Mouse (Mus musculus): Measurements from ENCODE around the gene Dhx34. TPM values are rescaled to one million over a fixed set of nuclear protein-coding genes. Genes with fewer than 3 reads are reported as not detected.

Gene Dhx34
- polyA plus RNA-seq, 1 experiment from 2014 or later = 16.4 TPM

GRCm38 (mm10) chr7:16240281-16240977 lies 18.6 kb upstream of the Dhx34 start:
- Histone ChIP-seq H3K4me1 (replicated peaks; ENCODE audit: control insufficient read depth, insufficient read depth, low read length) (no peaks in the 10 kb centered on the region), H3K4me2 (ENCODE audit: low read depth, low read length, severe bottlenecking) (no peak overlapping the region), H3K4me3 (ENCODE audit: low read depth, low read length) (no peak overlapping the region), H3K27ac (ENCODE audit: low read depth, low read length) (no peak overlapping the region), H3K36me3 (ENCODE audit: control insufficient read depth, insufficient read depth, low read length) (no peaks in the 10 kb centered on the region), H3K9ac (ENCODE audit: low read length) (no peak overlapping the region), H3K9me3 (ENCODE audit: control insufficient read depth, low read length) (no peaks in the 10 kb centered on the region), H3K27me3 (ENCODE audit: control insufficient read depth, insufficient read depth, low read length) (no peaks in the 10 kb centered on the region)
- DNase-seq (ENCODE audit: low spot score) = no peak
- ATAC-seq (replicated peaks; ENCODE audit: low FRiP score) = no peak
- WGBS = 81% methylated on average over 7 of the region's 7 CpGs

GRCm38 (mm10) chr7:16239554-16239997 lies 17.7 kb upstream of the Dhx34 start:
- Histone ChIP-seq H3K4me3 (ENCODE audit: low read depth, low read length) (no peak overlapping the region), H3K27ac (ENCODE audit: low read depth, low read length) (no peak overlapping the region), H3K27me3 (ENCODE audit: control insufficient read depth, insufficient read depth, low read length) (no peaks in the 10 kb centered on the region), H3K9me3 (ENCODE audit: control insufficient read depth, low read length) (no peaks in the 10 kb centered on the region), H3K4me2 (ENCODE audit: low read depth, low read length, severe bottlenecking) (no peak overlapping the region), H3K36me3 (ENCODE audit: control insufficient read depth, insufficient read depth, low read length) (no peaks in the 10 kb centered on the region), H3K9ac (ENCODE audit: low read length) (no peak overlapping the region), H3K4me1 (replicated peaks; ENCODE audit: control insufficient read depth, insufficient read depth, low read length) (no peaks in the 10 kb centered on the region)
- DNase-seq (ENCODE audit: low spot score) (no peak), ATAC-seq (replicated peaks; ENCODE audit: low FRiP score) (no peak)
- 83% methylated on average over 9 of the region's 9 CpGs for WGBS

GRCm38 (mm10) chr7:16229869-16230268 lies 8.0 kb upstream of the Dhx34 start:
- no peaks in the 10 kb centered on the region for H3K4me1 ChIP-seq (replicated peaks; ENCODE audit: control insufficient read depth, insufficient read depth, low read length)
- no peaks in the 10 kb centered on the region; the same call in 1 of the 2 replicates for H3K9me3 ChIP-seq (ENCODE audit: control insufficient read depth, low read length)
- H3K9ac ChIP-seq (ENCODE audit: low read length) = no peak overlapping the region
- H3K27me3 ChIP-seq (ENCODE audit: control insufficient read depth, insufficient read depth, low read length) = no peaks in the 10 kb centered on the region
- DNase-seq (ENCODE audit: low spot score) = no peak
- 62% methylated on average over 5 of the region's 5 CpGs for WGBS
- H3K36me3 ChIP-seq (ENCODE audit: control insufficient read depth, insufficient read depth, low read length) = no peaks in the 10 kb centered on the region
- no peak for ATAC-seq (replicated peaks; ENCODE audit: low FRiP score)
- no peak overlapping the region for H3K27ac ChIP-seq (ENCODE audit: low read depth, low read length)
- no peak overlapping the region for H3K4me2 ChIP-seq (ENCODE audit: low read depth, low read length, severe bottlenecking)
- H3K4me3 ChIP-seq (ENCODE audit: low read depth, low read length) = no peak overlapping the region

- H3K27ac ChIP-seq (ENCODE audit: low read depth, low read length) = no peak overlapping the region
- 91% methylated on average over 9 of the region's 9 CpGs for WGBS
- no peak overlapping the region for H3K4me3 ChIP-seq (ENCODE audit: low read depth, low read length)
- peaks cover 6% of the 10 kb centered on the region; the same call in 1 of the 2 replicates for H3K36me3 ChIP-seq (ENCODE audit: control insufficient read depth, insufficient read depth, low read length)
- DNase-seq (ENCODE audit: low spot score) (no peak), ATAC-seq (replicated peaks; ENCODE audit: low FRiP score) (no peak)
- no peak overlapping the region for H3K9ac ChIP-seq (ENCODE audit: low read length)
- no peaks in the 10 kb centered on the region for H3K4me1 ChIP-seq (replicated peaks; ENCODE audit: control insufficient read depth, insufficient read depth, low read length)
- no peak overlapping the region for H3K4me2 ChIP-seq (ENCODE audit: low read depth, low read length, severe bottlenecking)
- no peaks in the 10 kb centered on the region for H3K27me3 ChIP-seq (ENCODE audit: control insufficient read depth, insufficient read depth, low read length)
- no peaks in the 10 kb centered on the region for H3K9me3 ChIP-seq (ENCODE audit: control insufficient read depth, low read length)
Measured at GRCm38 (mm10) chr7:16213986-16214385, 7.9 kb downstream of the Dhx34 start.

- no peak overlapping the region for H3K4me3 ChIP-seq (ENCODE audit: low read depth, low read length)
- WGBS = 95% methylated on average over 6 of the region's 6 CpGs
- no peaks in the 10 kb centered on the region for H3K4me1 ChIP-seq (replicated peaks; ENCODE audit: control insufficient read depth, insufficient read depth, low read length)
- no peak overlapping the region for H3K27ac ChIP-seq (ENCODE audit: low read depth, low read length)
- no peaks in the 10 kb centered on the region for H3K27me3 ChIP-seq (ENCODE audit: control insufficient read depth, insufficient read depth, low read length)
- ATAC-seq (replicated peaks; ENCODE audit: low FRiP score) = no peak
- H3K4me2 ChIP-seq (ENCODE audit: low read depth, low read length, severe bottlenecking) = no peak overlapping the region
- no peak overlapping the region for H3K9ac ChIP-seq (ENCODE audit: low read length)
- no peaks in the 10 kb centered on the region for H3K9me3 ChIP-seq (ENCODE audit: control insufficient read depth, low read length)
- peaks cover 8% of the 10 kb centered on the region; the same call in 1 of the 2 replicates for H3K36me3 ChIP-seq (ENCODE audit: control insufficient read depth, insufficient read depth, low read length)
- no peak for DNase-seq (ENCODE audit: low spot score)
Measured at GRCm38 (mm10) chr7:16213196-16213595, 8.6 kb downstream of the Dhx34 start.

GRCm38 (mm10) chr7:16210862-16211365 lies 10.9 kb downstream of the Dhx34 start:
- no peak overlapping the region for H3K9ac ChIP-seq (ENCODE audit: low read length)
- no peak overlapping the region for H3K4me3 ChIP-seq (ENCODE audit: low read depth, low read length)
- no peak overlapping the region for H3K4me2 ChIP-seq (ENCODE audit: low read depth, low read length, severe bottlenecking)
- 84% methylated on average over 12 of the region's 12 CpGs for WGBS
- H3K27ac ChIP-seq (ENCODE audit: low read depth, low read length) = no peak overlapping the region
- no peaks in the 10 kb centered on the region for H3K9me3 ChIP-seq (ENCODE audit: control insufficient read depth, low read length)
- H3K36me3 ChIP-seq (ENCODE audit: control insufficient read depth, insufficient read depth, low read length) = peaks cover 8% of the 10 kb centered on the region; the same call in 1 of the 2 replicates
- no peak for ATAC-seq (replicated peaks; ENCODE audit: low FRiP score)
- H3K4me1 ChIP-seq (replicated peaks; ENCODE audit: control insufficient read depth, insufficient read depth, low read length) = no peaks in the 10 kb centered on the region
- no peak for DNase-seq (ENCODE audit: low spot score)
- H3K27me3 ChIP-seq (ENCODE audit: control insufficient read depth, insufficient read depth, low read length) = no peaks in the 10 kb centered on the region

GRCm38 (mm10) chr7:16208781-16209665 lies 12.8 kb downstream of the Dhx34 start:
- no peak overlapping the region for H3K4me3 ChIP-seq (ENCODE audit: low read depth, low read length)
- no peaks in the 10 kb centered on the region for H3K9me3 ChIP-seq (ENCODE audit: control insufficient read depth, low read length)
- peaks cover 3% of the 10 kb centered on the region; the same call in 1 of the 2 replicates for H3K36me3 ChIP-seq (ENCODE audit: control insufficient read depth, insufficient read depth, low read length)
- H3K4me2 ChIP-seq (ENCODE audit: low read depth, low read length, severe bottlenecking) = no peak overlapping the region
- H3K9ac ChIP-seq (ENCODE audit: low read length) = no peak overlapping the region
- H3K27me3 ChIP-seq (ENCODE audit: control insufficient read depth, insufficient read depth, low read length) = no peaks in the 10 kb centered on the region
- WGBS = 91% methylated on average over 21 of the region's 21 CpGs
- ATAC-seq (replicated peaks; ENCODE audit: low FRiP score) (no peak), DNase-seq (ENCODE audit: low spot score) (no peak)
- H3K4me1 ChIP-seq (replicated peaks; ENCODE audit: control insufficient read depth, insufficient read depth, low read length) = no peaks in the 10 kb centered on the region
- no peak overlapping the region for H3K27ac ChIP-seq (ENCODE audit: low read depth, low read length)

- ATAC-seq (replicated peaks; ENCODE audit: low FRiP score) (no peak), DNase-seq (ENCODE audit: low spot score) (no peak)
- WGBS = 91% methylated on average over 10 of the region's 10 CpGs
- H3K4me2 ChIP-seq (ENCODE audit: low read depth, low read length, severe bottlenecking) = no peak overlapping the region
- H3K9me3 ChIP-seq (ENCODE audit: control insufficient read depth, low read length) = no peaks in the 10 kb centered on the region
- H3K27me3 ChIP-seq (ENCODE audit: control insufficient read depth, insufficient read depth, low read length) = no peaks in the 10 kb centered on the region
- H3K27ac ChIP-seq (ENCODE audit: low read depth, low read length) = no peak overlapping the region
- H3K4me1 ChIP-seq (replicated peaks; ENCODE audit: control insufficient read depth, insufficient read depth, low read length) = no peaks in the 10 kb centered on the region
- peaks cover 3% of the 10 kb centered on the region; the same call in 1 of the 2 replicates for H3K36me3 ChIP-seq (ENCODE audit: control insufficient read depth, insufficient read depth, low read length)
- H3K9ac ChIP-seq (ENCODE audit: low read length) = no peak overlapping the region
- H3K4me3 ChIP-seq (ENCODE audit: low read depth, low read length) = no peak overlapping the region
Measured at GRCm38 (mm10) chr7:16207496-16207895, 14.3 kb downstream of the Dhx34 start.

All from forebrain, embryonic 11.5 days (tissue).